Mouse (Mus musculus): ENCODE results near the gene Pkhd1.
"Not testable (repeated sequence)": the region's sequence is repeated elsewhere in the genome, so short reads cannot be mapped to it uniquely, and the experiment has no call there.

Gene Pkhd1

GRCm38 (mm10) chr1:20481843-20482242 is 136.0 kb downstream of the Pkhd1 start:
- no peak for DNase-seq

GRCm38 (mm10) chr1:20478695-20479094 is 139.2 kb downstream of the Pkhd1 start:
- no peak for DNase-seq

- DNase-seq, result no peak
Observed at GRCm38 (mm10) chr1:20478266-20478659, 139.6 kb downstream of the Pkhd1 start.

GRCm38 (mm10) chr1:20477561-20478265 is 140.2 kb downstream of the Pkhd1 start:
- DNase-seq, result peak in 1 of 2 experiments; percentile 21

GRCm38 (mm10) chr1:20470770-20471169 is 147.1 kb downstream of the Pkhd1 start:
- no peak for DNase-seq

- DNase-seq, result no peak
Observed at GRCm38 (mm10) chr1:20470317-20470716, 147.5 kb downstream of the Pkhd1 start.

GRCm38 (mm10) chr1:20466481-20466880 is 151.4 kb downstream of the Pkhd1 start:
- DNase-seq, result no peak

GRCm38 (mm10) chr1:20454621-20455020 is 163.2 kb downstream of the Pkhd1 start:
- no peak for DNase-seq

- peak; percentile 4 to 15 for DNase-seq
Observed at GRCm38 (mm10) chr1:20450074-20450473, 167.8 kb downstream of the Pkhd1 start.

GRCm38 (mm10) chr1:20432026-20432425 is 185.8 kb downstream of the Pkhd1 start:
- not testable (repeated sequence) for DNase-seq

GRCm38 (mm10) chr1:20429056-20429394 is 188.8 kb downstream of the Pkhd1 start:
- DNase-seq, result no peak

GRCm38 (mm10) chr1:20428370-20429055 is 189.4 kb downstream of the Pkhd1 start:
- no peak for DNase-seq

GRCm38 (mm10) chr1:20409411-20409967 is 208.4 kb downstream of the Pkhd1 start:
- DNase-seq, result no peak

GRCm38 (mm10) chr1:20398319-20398718 is 219.5 kb downstream of the Pkhd1 start:
- no peak for DNase-seq

GRCm38 (mm10) chr1:20364437-20364836 is 253.4 kb downstream of the Pkhd1 start:
- DNase-seq, result no peak

- no peak for DNase-seq
Observed at GRCm38 (mm10) chr1:20344651-20345050, 273.2 kb downstream of the Pkhd1 start.

- DNase-seq, result peak in 1 of 2 experiments; percentile 19
Observed at GRCm38 (mm10) chr1:20311485-20311884, 306.4 kb downstream of the Pkhd1 start.

GRCm38 (mm10) chr1:20310925-20311324 is 306.9 kb downstream of the Pkhd1 start:
- DNase-seq, result no peak

GRCm38 (mm10) chr1:20306116-20306515 is 311.7 kb downstream of the Pkhd1 start:
- DNase-seq, result no peak

GRCm38 (mm10) chr1:20302943-20303578 is 314.8 kb downstream of the Pkhd1 start:
- no peak for DNase-seq

GRCm38 (mm10) chr1:20302187-20302942 is 315.5 kb downstream of the Pkhd1 start:
- DNase-seq, result no peak

GRCm38 (mm10) chr1:20301631-20302030 is 316.2 kb downstream of the Pkhd1 start:
- DNase-seq, result no peak

- DNase-seq, result no peak
Observed at GRCm38 (mm10) chr1:20288696-20289095, 329.2 kb downstream of the Pkhd1 start.
